Mouse (Mus musculus): Measurements from ENCODE around the gene Olfr320. TPM values are rescaled to one million over a fixed set of nuclear protein-coding genes. Genes with fewer than 3 reads are reported as not detected.

Gene Olfr320
- total RNA-seq, 2 experiments from 2014 or later, result not detected

Other genes starting within 250 kb of the Olfr320 start
- not detected for gene Gm12253, start 248.5 kb upstream of the Olfr320 start, total RNA-seq (2021)
- gene Lypd9, start 228.2 kb upstream of the Olfr320 start, total RNA-seq (2021), result not detected
- not detected for gene Olfr30, start 218.8 kb upstream of the Olfr320 start, total RNA-seq (2021)
- not detected for gene Olfr332, start 188.5 kb upstream of the Olfr320 start, total RNA-seq (2021)
- not detected for gene Olfr331, start 178.5 kb upstream of the Olfr320 start, total RNA-seq (2021)
- not detected for gene Olfr330, start 146.3 kb upstream of the Olfr320 start, total RNA-seq (2021)
- not detected for gene Olfr329-ps, start 134.7 kb upstream of the Olfr320 start, total RNA-seq (2021)
- gene Olfr328, start 125.5 kb upstream of the Olfr320 start, total RNA-seq (2021), result not detected
- not detected for gene Olfr224, start 110.5 kb upstream of the Olfr320 start, total RNA-seq (2021)
- not detected for gene Olfr325, start 103.4 kb upstream of the Olfr320 start, total RNA-seq (2021)
- not detected for gene Olfr324, start 86.0 kb upstream of the Olfr320 start, total RNA-seq (2021)
- not detected for gene 2210407C18Rik, start 65.0 kb upstream of the Olfr320 start, total RNA-seq (2021)
- gene Olfr323, start 50.6 kb upstream of the Olfr320 start, total RNA-seq (2021), result not detected
- under 1 TPM; 0.36 to 1.00 TPM for gene Trim58, start 40.6 kb upstream of the Olfr320 start, total RNA-seq (2021)
- not detected for gene Olfr322, start 22.3 kb upstream of the Olfr320 start, total RNA-seq (2021)
- gene Olfr319, start 18.1 kb downstream of the Olfr320 start, total RNA-seq (2021), result not detected
- not detected for gene Olfr318, start 42.9 kb downstream of the Olfr320 start, total RNA-seq (2021)
- not detected for gene Olfr317, start 58.1 kb downstream of the Olfr320 start, total RNA-seq (2021)
- not detected for gene Olfr316, start 71.6 kb downstream of the Olfr320 start, total RNA-seq (2021)
- gene Olfr315, start 92.1 kb downstream of the Olfr320 start, total RNA-seq (2021), result not detected
- not detected for gene Olfr314, start 101.9 kb downstream of the Olfr320 start, total RNA-seq (2021)
- 1 to 10 TPM; 2.5 to 3.3 TPM for gene Fam183b, start 120.9 kb downstream of the Olfr320 start, total RNA-seq (2021)
- not detected for gene Olfr313, start 133.9 kb downstream of the Olfr320 start, total RNA-seq (2021)
- not detected for gene Olfr312, start 148.1 kb downstream of the Olfr320 start, total RNA-seq (2021)
- not detected for gene Olfr311, start 158.2 kb downstream of the Olfr320 start, total RNA-seq (2021)
- 1 to 10 TPM; 3.5 to 7.5 TPM for gene Gm12258, start 166.1 kb downstream of the Olfr320 start, total RNA-seq (2021)
- 1 to 10 TPM; 5.5 to 8.2 TPM for gene 2810021J22Rik, start 186.1 kb downstream of the Olfr320 start, total RNA-seq (2021)
- gene Zfp39, start 223.1 kb downstream of the Olfr320 start, total RNA-seq (2021), result 1 to 10 TPM; 4.7 to 6.7 TPM
- gene Btnl10, start 236.8 kb downstream of the Olfr320 start, total RNA-seq (2021), result 1 to 10 TPM; 1.2 to 2.1 TPM